Mouse (Mus musculus) liver, adult 2 months (tissue): ENCODE data around the gene Poln. TPM values are rescaled to one million over a fixed set of nuclear protein-coding genes. Genes with fewer than 3 reads are reported as not detected.

Experiments used
- DNase-seq: peaks from one replicate; pipeline ENCODE4 v3.0.0-alpha.2; 2011; ENCODE audit warnings: low read depth, low spot score; ENCODE audit errors: extremely low read depth
- H3K27ac ChIP-seq: fragments of 200-500 bp; replicated peaks from 2 replicates; pipeline ENCODE4 v1.5.1; 2012; ENCODE audit warnings: low read depth, mild to moderate bottlenecking, control low read depth, inconsistent platforms, low read length; ENCODE audit not compliant: insufficient read depth
- H3K27me3 ChIP-seq: fragments of 200-500 bp; 2 replicates; pipeline ENCODE4 v1.6.1; 2012; ENCODE audit warnings: mild to moderate bottlenecking, moderate library complexity, low read length, inconsistent platforms; ENCODE audit not compliant: control insufficient read depth, insufficient read depth
- H3K36me3 ChIP-seq: fragments of 200-500 bp; 2 replicates; pipeline ENCODE4 v1.6.1; 2012; ENCODE audit warnings: low read length, inconsistent platforms; ENCODE audit not compliant: control insufficient read depth, insufficient read depth
- H3K4me1 ChIP-seq: fragments of 200-500 bp; 2 replicates; pipeline ENCODE4 v1.6.1; 2011; ENCODE audit warnings: low read length; ENCODE audit not compliant: control insufficient read depth, insufficient read depth
- H3K4me3 ChIP-seq: fragments of 200-500 bp; 2 replicates; pipeline ENCODE4 v1.5.1; 2011; ENCODE audit warnings: low read depth, mild to moderate bottlenecking, control low read depth, low read length, moderate library complexity; ENCODE audit not compliant: insufficient read depth
- H3K79me2 ChIP-seq: fragments of 200-500 bp; 2 replicates; pipeline ENCODE4 v1.6.1; 2012; ENCODE audit warnings: inconsistent platforms, mild to moderate bottlenecking, low read length, moderate library complexity; ENCODE audit not compliant: control insufficient read depth, insufficient read depth
- H3K9ac ChIP-seq: fragments of 200-500 bp; 2 replicates; pipeline ENCODE4 v1.6.1; 2012; ENCODE audit warnings: low read depth, mild to moderate bottlenecking, control low read depth, inconsistent platforms, low read length
- CTCF ChIP-seq: fragments of 200-500 bp; IDR thresholded peaks from 2 replicates; pipeline ENCODE4 v1.5.1; 2011; ENCODE audit warnings: low read depth, low read length, control low read depth
- POLR2A ChIP-seq: fragments of 200-500 bp; IDR thresholded peaks from 2 replicates; pipeline ENCODE4 v1.6.1; 2011; ENCODE audit warnings: low read length, control low read depth; ENCODE audit not compliant: insufficient read depth; ENCODE audit errors: extremely low read depth
- WGBS: fragments of 180-500 bp; shearing (Covaris S2); methylation state at CpG from one replicate; pipeline ENCODE4 v1.1.7; 2018; 5-methylcytosine and 5-hydroxymethylcytosine counted together
- polyA plus RNA-seq: library from polyadenylated mRNA; depleted of rRNA; stranded (reverse); fragments of >200 nt; gene quantifications from 2 replicates; pipeline ENCODE4 v1.2.3, GENCODE M21; 2012
- total RNA-seq: library from RNA; depleted of rRNA; stranded (reverse); fragments of >200 nt; gene quantifications from 2 replicates; pipeline ENCODE4 v1.2.3, GENCODE M21; 2014

Poln gene
- total and polyA plus RNA-seq, 2 experiments = not detected

- no peak within 1 kb of the TSS; the same call in 1 of the 2 replicates for H3K9ac ChIP-seq
- H3K4me3 ChIP-seq = peak within 1 kb of the TSS; percentile 50
- H3K27me3 ChIP-seq = peaks cover 23% of the 10 kb centered on the region
- no peaks in the 10 kb centered on the region for H3K36me3 ChIP-seq
- 2% methylated on average over 90 of the region's 90 CpGs for WGBS
- DNase-seq = no peak
- no peaks in the 10 kb centered on the region for H3K79me2 ChIP-seq
- H3K4me1 ChIP-seq = no peaks in the 10 kb centered on the region
- no peak for TF ChIP-seq CTCF
- no peak for TF ChIP-seq POLR2A
- H3K27ac ChIP-seq = no peak within 1 kb of the TSS
These were observed 173.2 kb downstream of the Poln start, which contains the start of gene Nat8l for GRCm38 (mm10) chr5:33995843-33996693. Gene Nat8l, plus strand, starts transcription at chr5:33995984.

GRCm38 (mm10) chr5:33994671-33995625 lies 174.3 kb downstream of the Poln start:
- WGBS = 43% methylated on average over 28 of the region's 28 CpGs
- TF ChIP-seq CTCF (peak; percentile 72), POLR2A (no peak)
- no peak overlapping the region for H3K27ac ChIP-seq
- peak; percentile 12 for DNase-seq
- no peaks in the 10 kb centered on the region for H3K4me1 ChIP-seq
- H3K4me3 ChIP-seq = no peak overlapping the region
- H3K27me3 ChIP-seq = peaks cover 23% of the 10 kb centered on the region
- H3K9ac ChIP-seq = no peak overlapping the region
- H3K36me3 ChIP-seq = no peaks in the 10 kb centered on the region
- H3K79me2 ChIP-seq = no peaks in the 10 kb centered on the region

DNA sequence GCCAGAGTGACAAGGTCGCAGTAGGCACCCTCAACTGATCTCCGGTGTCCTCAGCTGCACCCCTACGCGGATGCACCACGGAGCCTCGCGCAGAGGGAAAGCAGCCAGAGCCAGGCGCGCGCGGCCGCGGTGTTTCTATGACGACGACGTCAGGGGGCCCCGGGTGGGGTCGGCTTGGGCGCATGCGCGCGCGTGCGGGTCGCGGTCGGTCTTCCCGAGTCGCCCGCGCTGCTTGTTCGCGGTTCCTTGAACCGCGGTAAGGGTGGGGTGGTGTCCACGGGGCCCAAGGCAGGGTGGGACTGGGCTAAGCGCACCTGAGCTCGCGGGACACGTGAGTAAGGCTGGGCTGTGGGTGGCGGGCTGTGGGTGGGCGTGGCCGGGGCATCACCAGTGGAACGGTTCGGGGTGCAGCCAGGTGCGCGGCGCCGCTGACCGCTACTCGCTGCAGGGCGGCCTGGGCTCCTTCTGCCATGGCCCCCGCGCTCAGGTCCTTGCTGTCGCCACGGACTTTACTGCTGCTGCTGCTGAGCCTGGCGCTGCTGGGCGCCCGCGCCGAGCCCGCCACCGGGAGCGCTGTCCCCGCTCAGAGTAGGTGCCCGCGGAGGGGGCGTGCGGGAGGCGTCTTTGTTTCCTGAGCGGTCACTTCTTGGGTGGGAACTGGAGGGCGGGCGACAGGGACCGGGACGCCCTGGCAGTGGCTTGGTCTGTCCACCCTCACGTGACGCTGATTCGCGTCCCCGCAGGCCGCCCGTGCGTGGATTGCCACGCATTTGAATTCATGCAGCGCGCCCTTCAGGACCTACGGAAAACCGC lies 185.7 kb downstream of the Poln start, which contains the start of gene Gm1673:
Gene Gm1673, plus strand, starts transcription at position 125 of the 813 bp plus-strand sequence.
- H3K36me3 ChIP-seq = no peaks in the 10 kb centered on the region
- peak within 1 kb of the TSS; percentile 62 for H3K9ac ChIP-seq
- H3K27me3 ChIP-seq = no peaks in the 10 kb centered on the region
- DNase-seq = no peak
- no peaks in the 10 kb centered on the region for H3K79me2 ChIP-seq
- 2% methylated on average over 88 of the region's 88 CpGs for WGBS
- no peak within 1 kb of the TSS for H3K27ac ChIP-seq
- no peaks in the 10 kb centered on the region for H3K4me1 ChIP-seq
- peak within 1 kb of the TSS; percentile 78 for H3K4me3 ChIP-seq
- TF ChIP-seq POLR2A (no peak), CTCF (no peak)

GRCm38 (mm10) chr5:33982731-33983259 lies 186.5 kb downstream of the Poln start:
- Histone ChIP-seq H3K79me2 (no peaks in the 10 kb centered on the region), H3K27me3 (no peaks in the 10 kb centered on the region)

DNA sequence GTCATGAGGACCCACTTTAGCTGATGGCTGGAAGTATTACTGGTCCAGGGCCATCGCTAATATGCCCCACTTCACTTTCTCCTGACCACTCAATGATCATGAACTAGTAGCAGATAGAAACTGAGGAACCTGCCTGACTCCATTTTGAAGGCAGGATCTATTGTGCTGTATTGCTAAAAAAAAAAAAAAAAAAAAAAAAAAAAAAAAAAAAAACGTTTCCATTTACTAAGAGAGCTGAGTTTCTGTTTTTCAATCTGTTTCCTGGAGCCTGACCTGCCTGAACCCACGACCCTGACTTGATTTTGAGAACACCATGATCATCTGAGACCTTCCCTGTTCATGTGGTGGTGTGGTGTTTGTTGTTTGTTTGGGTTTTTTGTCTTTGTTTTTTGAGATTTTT lies 193.0 kb downstream of the Poln start:
- TF ChIP-seq CTCF (no peak), POLR2A (no peak)
- 33% methylated on average over 3 of the region's 3 CpGs for WGBS
- Histone ChIP-seq H3K4me3 (no peak overlapping the region), H3K36me3 (no peaks in the 10 kb centered on the region), H3K9ac (no peak overlapping the region), H3K4me1 (no peaks in the 10 kb centered on the region), H3K27ac (no peak overlapping the region), H3K79me2 (no peaks in the 10 kb centered on the region), H3K27me3 (no peaks in the 10 kb centered on the region)
- DNase-seq = no peak

More at GRCm38 (mm10) chr5:33982731-33983259, 186.5 kb downstream of the Poln start:
- Histone ChIP-seq H3K4me3 (peak overlapping the region; percentile 78), H3K4me1 (no peaks in the 10 kb centered on the region), H3K27ac (no peak overlapping the region), H3K36me3 (no peaks in the 10 kb centered on the region), H3K9ac (peak overlapping the region; percentile 44)
- no peak for TF ChIP-seq CTCF
- no peak for TF ChIP-seq POLR2A
- 11% methylated on average over 25 of the region's 26 CpGs for WGBS
- DNase-seq = no peak
